Mouse (Mus musculus) spleen, adult 2 months (tissue): Measurements from ENCODE around the gene Slfn2.

Experiments
- CTCF ChIP-seq: fragments of 200-500 bp; IDR thresholded peaks from 2 replicates; pipeline ENCODE4 v1.5.1; 2011; ENCODE audit warnings: mild to moderate bottlenecking, inconsistent platforms; ENCODE audit not compliant: insufficient read depth, insufficient read length, insufficient replicate concordance; ENCODE audit errors: extremely low read depth
- POLR2A ChIP-seq: fragments of 200-500 bp; IDR thresholded peaks from 2 replicates; pipeline ENCODE4 v1.6.1; 2011; ENCODE audit warnings: low read depth, low read length, inconsistent platforms

- TF ChIP-seq CTCF = no peak
- no peak for TF ChIP-seq POLR2A
Observed at GRCm38 (mm10) chr11:83039796-83040195, 25.1 kb upstream of the Slfn2 start.
